Mouse (Mus musculus) lung, embryonic 14.5 days (tissue): Measurements from ENCODE around the gene Ccdc194. TPM values are rescaled to one million over a fixed set of nuclear protein-coding genes. Genes with fewer than 3 reads are reported as not detected.

Experiments used
- ATAC-seq: fragments of 200-750 bp; cut with Nextera tagmentation; 2 replicates; pipeline ENCODE4 v1.8.0; 2017; ENCODE audit warnings: mild to moderate bottlenecking, moderate TSS enrichment, moderate library complexity; ENCODE audit not compliant: insufficient read depth
- DNase-seq: peaks from one replicate; pipeline ENCODE4 v3.0.0-alpha.2; 2015
- H3K27ac ChIP-seq: fragments of 300-500 bp; sonication (generic); 2 replicates; pipeline ENCODE4 v1.5.1; 2014; ENCODE audit warnings: low read depth, mild to moderate bottlenecking, moderate library complexity
- H3K27me3 ChIP-seq: fragments of 300-500 bp; sonication (generic); 2 replicates; pipeline ENCODE4 v1.6.1; 2014; ENCODE audit warnings: low read length, control low read depth; ENCODE audit not compliant: insufficient read depth
- H3K36me3 ChIP-seq: fragments of 300-500 bp; sonication (generic); 2 replicates; pipeline ENCODE4 v1.6.1; 2014; ENCODE audit warnings: control low read depth; ENCODE audit not compliant: insufficient read depth
- H3K4me1 ChIP-seq: fragments of 300-500 bp; sonication (generic); 2 replicates; pipeline ENCODE4 v1.6.1; 2014; ENCODE audit warnings: antibody characterized with exemption, control low read depth; ENCODE audit not compliant: insufficient read depth
- H3K4me2 ChIP-seq: fragments of 300-500 bp; sonication (generic); 2 replicates; pipeline ENCODE4 v1.6.1; 2014; ENCODE audit warnings: mild to moderate bottlenecking
- H3K4me3 ChIP-seq: fragments of 300-500 bp; sonication (generic); 2 replicates; pipeline ENCODE4 v1.5.1; 2014; ENCODE audit warnings: low read depth, low read length
- H3K9ac ChIP-seq: fragments of 300-500 bp; sonication (generic); 2 replicates; pipeline ENCODE4 v1.6.1; 2014
- H3K9me3 ChIP-seq: fragments of 300-500 bp; sonication (generic); 2 replicates; pipeline ENCODE4 v1.6.1; 2016; ENCODE audit warnings: low read depth, low read length, control low read depth
- CTCF ChIP-seq: IDR thresholded peaks from 2 replicates; pipeline ENCODE4 v1.5.1; 2016; ENCODE audit warnings: antibody characterized with exemption, low read depth
- WGBS: fragments of 180-500 bp; shearing (Covaris S2); extraction: QIAGEN DNeasy Blood & Tissue Kit; methylation state at CpG from one replicate; pipeline ENCODE4 v1.1.7; 2014; 5-methylcytosine and 5-hydroxymethylcytosine counted together
- polyA plus RNA-seq: library from polyadenylated mRNA; unstranded; fragments of >200 nt; fragmentation: Nextera tagmentation; extraction: Ambion mirVana; gene quantifications from 2 replicates; pipeline ENCODE4 v1.2.1, GENCODE M21; 2014

Gene Ccdc194
- polyA plus RNA-seq, 1 experiment from 2014 or later: 1.0 TPM

- Histone ChIP-seq H3K4me3 (peak overlapping the region; percentile 83), H3K36me3 (peaks cover 44% of the 10 kb centered on the region), H3K9me3 (no peaks in the 10 kb centered on the region), H3K4me2 (peak overlapping the region; percentile 87), H3K9ac (peak overlapping the region; percentile 73; the same call in 1 of the 2 replicates), H3K27ac (no peak overlapping the region), H3K4me1 (peaks cover 10% of the 10 kb centered on the region; the same call in 1 of the 2 replicates), H3K27me3 (no peaks in the 10 kb centered on the region)
- DNase-seq (no peak), ATAC-seq (no peak)
- 82% methylated on average over 3 of the region's 3 CpGs for WGBS
- TF ChIP-seq CTCF: no peak
Observed at GRCm38 (mm10) chr8:71470146-71470912, 55.2 kb downstream of the Ccdc194 start.

Other genes with a start within 250 kb of the Ccdc194 start
- gene Use1, start 158.9 kb downstream of the Ccdc194 start, polyA plus RNA-seq: 83.2 and 85.6 TPM in 2 replicates
- gene Ocel1, start 154.4 kb downstream of the Ccdc194 start, polyA plus RNA-seq: 4.0 and 5.0 TPM in 2 replicates
- 94.7 and 102 TPM in 2 replicates for gene Nr2f6, start 143.8 kb downstream of the Ccdc194 start, polyA plus RNA-seq
- 20.5 and 20.6 TPM in 2 replicates for gene Ushbp1, start 129.9 kb downstream of the Ccdc194 start, polyA plus RNA-seq
- gene Babam1, start 128.8 kb downstream of the Ccdc194 start, polyA plus RNA-seq: 108 and 114 TPM in 2 replicates
- gene Ankle1, start 119.7 kb downstream of the Ccdc194 start, polyA plus RNA-seq: 32.2 and 38.0 TPM in 2 replicates
- 36.6 and 47.8 TPM in 2 replicates for gene Abhd8, start 62.1 kb downstream of the Ccdc194 start, polyA plus RNA-seq
- 134 and 135 TPM in 2 replicates for gene Mrpl34, start 60.8 kb downstream of the Ccdc194 start, polyA plus RNA-seq
- 101 and 111 TPM in 2 replicates for gene Dda1, start 56.5 kb downstream of the Ccdc194 start, polyA plus RNA-seq
- gene Ano8, start 39.7 kb downstream of the Ccdc194 start, polyA plus RNA-seq: 2.4 and 3.1 TPM in 2 replicates
- 7.6 and 9.6 TPM in 2 replicates for gene Gtpbp3, start 37.6 kb downstream of the Ccdc194 start, polyA plus RNA-seq
- gene Plvap, start 14.0 kb downstream of the Ccdc194 start, polyA plus RNA-seq: 123 and 135 TPM in 2 replicates
- gene Bst2, start 11.7 kb upstream of the Ccdc194 start, polyA plus RNA-seq: 15.0 and 16.6 TPM in 2 replicates
- gene Mvb12a, start 17.2 kb upstream of the Ccdc194 start, polyA plus RNA-seq: 89.3 and 106 TPM in 2 replicates
- 1.9 and 3.2 TPM in 2 replicates for gene Tmem221, start 33.2 kb upstream of the Ccdc194 start, polyA plus RNA-seq
- gene Nxnl1, start 40.9 kb upstream of the Ccdc194 start, polyA plus RNA-seq: 0.07 TPM in 1 of 2 replicates, not detected in the other
- gene Slc27a1, start 43.2 kb upstream of the Ccdc194 start, polyA plus RNA-seq: 18.5 and 19.9 TPM in 2 replicates
- gene Pgls, start 66.5 kb upstream of the Ccdc194 start, polyA plus RNA-seq: 251 and 253 TPM in 2 replicates
- gene Fam129c, start 71.9 kb upstream of the Ccdc194 start, polyA plus RNA-seq: 2.4 and 4.6 TPM in 2 replicates
- 87.5 and 90.5 TPM in 2 replicates for gene Colgalt1, start 85.3 kb upstream of the Ccdc194 start, polyA plus RNA-seq
- 0.46 and 0.64 TPM in 2 replicates for gene Unc13a, start 146.0 kb upstream of the Ccdc194 start, polyA plus RNA-seq
- 7.2 and 7.8 TPM in 2 replicates for gene Jak3, start 150.6 kb upstream of the Ccdc194 start, polyA plus RNA-seq
- gene Insl3, start 163.5 kb upstream of the Ccdc194 start, polyA plus RNA-seq: 0.87 and 1.0 TPM in 2 replicates
- gene B3gnt3, start 176.1 kb upstream of the Ccdc194 start, polyA plus RNA-seq: 2.1 and 2.3 TPM in 2 replicates
- 3.9 and 4.5 TPM in 2 replicates for gene Fcho1, start 200.0 kb upstream of the Ccdc194 start, polyA plus RNA-seq